In genomic region chr10:12061069-12061861, GRCm38 (mm10) we compare ENCODE assay signal across 20 mouse cellular contexts.
DNase-seq lines count a peak whose midpoint lies in the region; ATAC-seq lines count a peak whose summit lies in the region.
"Had no signal": no experiment of that assay in that cellular context is flagged by ENCODE, and none has a peak within 500 bp of the region (broad histone marks: within the 10 kb centered on the region; RNA-seq: fewer than 3 reads in every experiment).

No protein-coding gene starts in this region.

- ATAC-seq in kidney, embryonic 14.5 days (ENCODE audit: low FRiP score, low TSS enrichment): 0 out of 2 replicates have a peak, but pooled peaks have one; percentile 20
- ATAC-seq in liver, embryonic 12.5 days: peak; percentile 44; the same call in 1 of the 2 replicates
- ATAC-seq in liver, embryonic 16.5 days (ENCODE audit: low read depth): peak; percentile 74
- ATAC-seq in midbrain, embryonic 16.5 days: no peak
- ATAC-seq: forebrain, embryonic 16.5 days had no signal

- no peak for DNase-seq in kidney, postnatal 14 days
- DNase-seq in liver: no peak
- DNase-seq in testis, postnatal 14 days (ENCODE audit: low spot score): no peak
- DNase-seq: adrenal gland, postnatal 10 days; cerebellum, adult 11-12 months; cerebellum, adult 9-11 months; cerebellum, postnatal 36 days; gastrocnemius, adult 2 months; gastrocnemius, postnatal 36 days; heart, adult 11 months; heart, postnatal 36 days had no signal

- H3K4me3 ChIP-seq in kidney, embryonic 14.5 days (ENCODE audit: low read length): no peak overlapping the region
- no peak overlapping the region for H3K4me3 ChIP-seq in liver, embryonic 12.5 days
- H3K4me3 ChIP-seq in liver, embryonic 16.5 days (ENCODE audit: low read depth, low read length): no peak overlapping the region
- no peak overlapping the region for H3K4me3 ChIP-seq in midbrain, embryonic 16.5 days (ENCODE audit: low read depth, low read length)
- H3K4me3 ChIP-seq: embryonic facial prominence, embryonic 13.5 days; forebrain, embryonic 12.5 days; gastrocnemius, adult 2 months; heart, embryonic 13.5 days; hindbrain, embryonic 12.5 days had no signal

- no peak overlapping the region for H3K27ac ChIP-seq in kidney, embryonic 14.5 days (ENCODE audit: low read depth, low read length)
- no peak overlapping the region for H3K27ac ChIP-seq in liver, embryonic 12.5 days
- no peak overlapping the region for H3K27ac ChIP-seq in liver, embryonic 16.5 days (ENCODE audit: low read length)
- no peak overlapping the region for H3K27ac ChIP-seq in midbrain, embryonic 16.5 days (ENCODE audit: low read length)
- H3K27ac ChIP-seq: embryonic facial prominence, embryonic 13.5 days; forebrain, embryonic 12.5 days; gastrocnemius, adult 2 months; heart, embryonic 13.5 days; hindbrain, embryonic 12.5 days had no signal

- no peak overlapping the region for H3K4me2 ChIP-seq in kidney, embryonic 14.5 days (replicated peaks; ENCODE audit: low read depth, low read length)
- H3K4me2 ChIP-seq in liver, embryonic 12.5 days: no peak overlapping the region
- no peak overlapping the region for H3K4me2 ChIP-seq in liver, embryonic 16.5 days (ENCODE audit: low read depth, low read length)
- H3K4me2 ChIP-seq in midbrain, embryonic 16.5 days (ENCODE audit: low read length): no peak overlapping the region
- H3K4me2 ChIP-seq: embryonic facial prominence, embryonic 13.5 days; forebrain, embryonic 12.5 days; heart, embryonic 13.5 days; hindbrain, embryonic 12.5 days had no signal

- no peak overlapping the region for H3K9ac ChIP-seq in kidney, embryonic 14.5 days (ENCODE audit: low read depth, low read length)
- no peak overlapping the region for H3K9ac ChIP-seq in liver, embryonic 12.5 days
- H3K9ac ChIP-seq in liver, embryonic 16.5 days (ENCODE audit: low read depth, low read length): no peak overlapping the region
- no peak overlapping the region for H3K9ac ChIP-seq in midbrain, embryonic 16.5 days (ENCODE audit: low read depth, low read length)
- H3K9ac ChIP-seq: embryonic facial prominence, embryonic 13.5 days; forebrain, embryonic 12.5 days; heart, embryonic 13.5 days; hindbrain, embryonic 12.5 days had no signal

- WGBS in kidney, embryonic 14.5 days: 70% methylated on average over 5 of the region's 5 CpGs
- 60% methylated on average over 5 of the region's 5 CpGs for WGBS in liver, embryonic 12.5 days (ENCODE audit: insufficient replicate concordance)
- WGBS in liver, embryonic 16.5 days (ENCODE audit: insufficient replicate concordance): 57% methylated on average over 5 of the region's 5 CpGs
- 88% methylated on average over 5 of the region's 5 CpGs for WGBS in midbrain, embryonic 16.5 days

- no peaks in the 10 kb centered on the region for H3K36me3 ChIP-seq in kidney, embryonic 14.5 days (ENCODE audit: control insufficient read depth, insufficient read depth, low read length)
- no peaks in the 10 kb centered on the region for H3K36me3 ChIP-seq in liver, embryonic 12.5 days
- H3K36me3 ChIP-seq in liver, embryonic 16.5 days (ENCODE audit: control insufficient read depth, insufficient read depth): no peaks in the 10 kb centered on the region
- H3K36me3 ChIP-seq in midbrain, embryonic 16.5 days (ENCODE audit: control insufficient read depth, insufficient read depth, low read length): no peaks in the 10 kb centered on the region
- H3K36me3 ChIP-seq: embryonic facial prominence, embryonic 13.5 days; forebrain, embryonic 12.5 days; heart, embryonic 13.5 days; hindbrain, embryonic 12.5 days had no signal

- no peaks in the 10 kb centered on the region for H3K4me1 ChIP-seq in kidney, embryonic 14.5 days (ENCODE audit: control insufficient read depth, insufficient read depth, low read length)
- H3K4me1 ChIP-seq in liver, embryonic 12.5 days: no peaks in the 10 kb centered on the region
- no peaks in the 10 kb centered on the region for H3K4me1 ChIP-seq in liver, embryonic 16.5 days (ENCODE audit: control insufficient read depth, low read depth, low read length)
- no peaks in the 10 kb centered on the region for H3K4me1 ChIP-seq in midbrain, embryonic 16.5 days (ENCODE audit: control insufficient read depth, insufficient read depth, low read length)
- H3K4me1 ChIP-seq: embryonic facial prominence, embryonic 13.5 days; forebrain, embryonic 12.5 days; heart, embryonic 13.5 days; hindbrain, embryonic 12.5 days had no signal

- H3K27me3 ChIP-seq in kidney, embryonic 14.5 days (ENCODE audit: control insufficient read depth, insufficient read depth, low read length): no peaks in the 10 kb centered on the region
- H3K27me3 ChIP-seq in liver, embryonic 12.5 days (replicated peaks): no peaks in the 10 kb centered on the region
- no peaks in the 10 kb centered on the region for H3K27me3 ChIP-seq in liver, embryonic 16.5 days (ENCODE audit: control insufficient read depth, insufficient read depth, low read depth, low read length)
- no peaks in the 10 kb centered on the region for H3K27me3 ChIP-seq in midbrain, embryonic 16.5 days (ENCODE audit: control insufficient read depth, insufficient read depth, low read depth, low read length)
- H3K27me3 ChIP-seq: embryonic facial prominence, embryonic 13.5 days; forebrain, embryonic 12.5 days; heart, embryonic 13.5 days; hindbrain, embryonic 12.5 days had no signal

- no peaks in the 10 kb centered on the region for H3K9me3 ChIP-seq in kidney, embryonic 14.5 days (ENCODE audit: control insufficient read depth, low read length)
- no peaks in the 10 kb centered on the region for H3K9me3 ChIP-seq in liver, embryonic 12.5 days (replicated peaks)
- H3K9me3 ChIP-seq in liver, embryonic 16.5 days (replicated peaks; ENCODE audit: control insufficient read depth, low read length): no peaks in the 10 kb centered on the region
- H3K9me3 ChIP-seq in midbrain, embryonic 16.5 days (replicated peaks; ENCODE audit: control insufficient read depth, low read length, poor library complexity, severe bottlenecking): no peaks in the 10 kb centered on the region
- H3K9me3 ChIP-seq: embryonic facial prominence, embryonic 13.5 days; forebrain, embryonic 12.5 days; heart, embryonic 13.5 days; hindbrain, embryonic 12.5 days had no signal
